Mouse (Mus musculus) lung, adult 2 months (tissue): ENCODE results near the gene Zfp62.
A peak's percentile ranks its signal among the peaks of the same experiment; 100 is the strongest.

Source experiments
- CTCF ChIP-seq: fragments of 200-500 bp; IDR thresholded peaks from 2 replicates; pipeline ENCODE4 v1.5.1; 2011; ENCODE audit warnings: mild to moderate bottlenecking, low read length, control low read depth; ENCODE audit not compliant: insufficient read depth
- POLR2A ChIP-seq: fragments of 200-500 bp; IDR thresholded peaks from 2 replicates; pipeline ENCODE4 v1.6.1; 2011; ENCODE audit warnings: low read depth, mild to moderate bottlenecking, control low read depth, low read length, borderline replicate concordance; ENCODE audit errors: extremely low read depth

- peak; percentile 64; the same call in 1 of the 2 replicates for TF ChIP-seq POLR2A
- no peak for TF ChIP-seq CTCF
These were observed 40.9 kb downstream of the Zfp62 start, which contains the start of gene Mgat1 for GRCm38 (mm10) chr11:49243727-49244594.
